Mouse (Mus musculus) lung, embryonic 14.5 days (tissue): ENCODE data around the gene B3gat2. TPM values are rescaled to one million over a fixed set of nuclear protein-coding genes. Genes with fewer than 3 reads are reported as not detected.
A peak's percentile ranks its signal among the peaks of the same experiment; 100 is the strongest.

Source experiments
- ATAC-seq: fragments of 200-750 bp; cut with Nextera tagmentation; 2 replicates; pipeline ENCODE4 v1.8.0; 2017; ENCODE audit warnings: mild to moderate bottlenecking, moderate TSS enrichment, moderate library complexity; ENCODE audit not compliant: insufficient read depth
- DNase-seq: peaks from one replicate; pipeline ENCODE4 v3.0.0-alpha.2; 2015
- H3K27ac ChIP-seq: fragments of 300-500 bp; sonication (generic); 2 replicates; pipeline ENCODE4 v1.5.1; 2014; ENCODE audit warnings: low read depth, mild to moderate bottlenecking, moderate library complexity
- H3K27me3 ChIP-seq: fragments of 300-500 bp; sonication (generic); 2 replicates; pipeline ENCODE4 v1.6.1; 2014; ENCODE audit warnings: low read length, control low read depth; ENCODE audit not compliant: insufficient read depth
- H3K36me3 ChIP-seq: fragments of 300-500 bp; sonication (generic); 2 replicates; pipeline ENCODE4 v1.6.1; 2014; ENCODE audit warnings: control low read depth; ENCODE audit not compliant: insufficient read depth
- H3K4me1 ChIP-seq: fragments of 300-500 bp; sonication (generic); 2 replicates; pipeline ENCODE4 v1.6.1; 2014; ENCODE audit warnings: antibody characterized with exemption, control low read depth; ENCODE audit not compliant: insufficient read depth
- H3K4me2 ChIP-seq: fragments of 300-500 bp; sonication (generic); 2 replicates; pipeline ENCODE4 v1.6.1; 2014; ENCODE audit warnings: mild to moderate bottlenecking
- H3K4me3 ChIP-seq: fragments of 300-500 bp; sonication (generic); 2 replicates; pipeline ENCODE4 v1.5.1; 2014; ENCODE audit warnings: low read depth, low read length
- H3K9ac ChIP-seq: fragments of 300-500 bp; sonication (generic); 2 replicates; pipeline ENCODE4 v1.6.1; 2014
- H3K9me3 ChIP-seq: fragments of 300-500 bp; sonication (generic); 2 replicates; pipeline ENCODE4 v1.6.1; 2016; ENCODE audit warnings: low read depth, low read length, control low read depth
- CTCF ChIP-seq: IDR thresholded peaks from 2 replicates; pipeline ENCODE4 v1.5.1; 2016; ENCODE audit warnings: antibody characterized with exemption, low read depth
- WGBS: fragments of 180-500 bp; shearing (Covaris S2); extraction: QIAGEN DNeasy Blood & Tissue Kit; methylation state at CpG from one replicate; pipeline ENCODE4 v1.1.7; 2014; 5-methylcytosine and 5-hydroxymethylcytosine counted together
- polyA plus RNA-seq: library from polyadenylated mRNA; unstranded; fragments of >200 nt; fragmentation: Nextera tagmentation; extraction: Ambion mirVana; gene quantifications from 2 replicates; pipeline ENCODE4 v1.2.1, GENCODE M21; 2014

The B3gat2 gene
- polyA plus RNA-seq, 1 experiment from 2014 or later, result 0.22 TPM

- Histone ChIP-seq H3K9me3 (no peaks in the 10 kb centered on the region), H3K36me3 (no peaks in the 10 kb centered on the region), H3K4me3 (no peak overlapping the region), H3K4me1 (no peaks in the 10 kb centered on the region), H3K4me2 (no peak overlapping the region), H3K27me3 (no peaks in the 10 kb centered on the region), H3K27ac (no peak overlapping the region), H3K9ac (no peak overlapping the region)
- DNase-seq (no peak), ATAC-seq (no peak)
- TF ChIP-seq CTCF, result no peak
- 58% methylated on average over 3 of the region's 3 CpGs for WGBS
Measured at GRCm38 (mm10) chr1:23773039-23773438, 11.5 kb downstream of the B3gat2 start.

- WGBS, result 46% methylated on average over 11 of the region's 11 CpGs
- no peak overlapping the region for H3K4me3 ChIP-seq
- no peaks in the 10 kb centered on the region for H3K9me3 ChIP-seq
- peak; percentile 90 for TF ChIP-seq CTCF
- no peaks in the 10 kb centered on the region for H3K4me1 ChIP-seq
- H3K27me3 ChIP-seq, result no peaks in the 10 kb centered on the region
- H3K9ac ChIP-seq, result no peak overlapping the region
- H3K4me2 ChIP-seq, result no peak overlapping the region
- H3K36me3 ChIP-seq, result no peaks in the 10 kb centered on the region
- DNase-seq (peak; percentile 89), ATAC-seq (peak; percentile 77)
- H3K27ac ChIP-seq, result no peak overlapping the region
Measured at GRCm38 (mm10) chr1:23792737-23793533, 31.4 kb downstream of the B3gat2 start.

- Histone ChIP-seq H3K9me3 (no peaks in the 10 kb centered on the region), H3K4me1 (no peaks in the 10 kb centered on the region), H3K36me3 (no peaks in the 10 kb centered on the region), H3K4me3 (no peak overlapping the region), H3K4me2 (no peak overlapping the region), H3K27me3 (no peaks in the 10 kb centered on the region), H3K27ac (no peak overlapping the region), H3K9ac (no peak overlapping the region)
- WGBS, result 83% methylated on average over 9 of the region's 9 CpGs
- no peak for TF ChIP-seq CTCF
- ATAC-seq (no peak), DNase-seq (no peak)
Measured at GRCm38 (mm10) chr1:23798306-23798705, 36.8 kb downstream of the B3gat2 start.

GRCm38 (mm10) chr1:23821615-23822014 is 60.1 kb downstream of the B3gat2 start:
- 70% methylated on average over 5 of the region's 5 CpGs for WGBS
- ATAC-seq (no peak), DNase-seq (no peak)
- Histone ChIP-seq H3K27ac (no peak overlapping the region), H3K27me3 (no peaks in the 10 kb centered on the region), H3K4me1 (no peaks in the 10 kb centered on the region), H3K4me3 (no peak overlapping the region), H3K9ac (no peak overlapping the region), H3K9me3 (no peaks in the 10 kb centered on the region), H3K4me2 (no peak overlapping the region), H3K36me3 (no peaks in the 10 kb centered on the region)
- TF ChIP-seq CTCF, result no peak

- no peak overlapping the region for H3K4me3 ChIP-seq
- no peak overlapping the region for H3K4me2 ChIP-seq
- H3K9me3 ChIP-seq, result no peaks in the 10 kb centered on the region
- peak; percentile 81 for DNase-seq
- no peaks in the 10 kb centered on the region for H3K27me3 ChIP-seq
- peak; percentile 83 for TF ChIP-seq CTCF
- H3K9ac ChIP-seq, result no peak overlapping the region
- WGBS, result 34% methylated on average over 13 of the region's 13 CpGs
- peak; percentile 74 for ATAC-seq
- no peak overlapping the region for H3K27ac ChIP-seq
- H3K4me1 ChIP-seq, result no peaks in the 10 kb centered on the region
- H3K36me3 ChIP-seq, result no peaks in the 10 kb centered on the region
Measured at GRCm38 (mm10) chr1:23826887-23827758, 65.6 kb downstream of the B3gat2 start.

GRCm38 (mm10) chr1:23834246-23834645 is 72.7 kb downstream of the B3gat2 start:
- 78% methylated on average over 7 of the region's 7 CpGs for WGBS
- ATAC-seq, result no peak
- Histone ChIP-seq H3K9ac (no peak overlapping the region), H3K27me3 (no peaks in the 10 kb centered on the region), H3K4me2 (no peak overlapping the region), H3K4me1 (no peaks in the 10 kb centered on the region), H3K36me3 (no peaks in the 10 kb centered on the region), H3K4me3 (no peak overlapping the region), H3K9me3 (no peaks in the 10 kb centered on the region), H3K27ac (no peak overlapping the region)
- no peak for DNase-seq
- TF ChIP-seq CTCF, result no peak

- Histone ChIP-seq H3K4me1 (no peaks in the 10 kb centered on the region), H3K9me3 (no peaks in the 10 kb centered on the region), H3K9ac (no peak overlapping the region), H3K4me2 (no peak overlapping the region), H3K36me3 (no peaks in the 10 kb centered on the region), H3K27ac (no peak overlapping the region), H3K27me3 (no peaks in the 10 kb centered on the region), H3K4me3 (no peak overlapping the region)
- ATAC-seq (no peak), DNase-seq (no peak)
- no peak for TF ChIP-seq CTCF
- WGBS, result 55% methylated on average over 9 of the region's 9 CpGs
Measured at GRCm38 (mm10) chr1:23834819-23835218, 73.3 kb downstream of the B3gat2 start.
